Mouse (Mus musculus) adrenal gland, postnatal 36 days (tissue): ENCODE measurements around the gene Gm17581. TPM values are rescaled to one million over a fixed set of nuclear protein-coding genes. Genes with fewer than 3 reads are reported as not detected.

Experiments used
- DNase-seq, 2 experiments: peaks; one replicate each; pipeline ENCODE4 v3.0.0; 2021; ENCODE audit warnings: mixed read lengths in 1 of 2
- total RNA-seq, 2 experiments: library from RNA; stranded (reverse); gene quantifications; 2 replicates each; pipeline ENCODE4 v1.2.3; 2021

Gm17581 gene
- total RNA-seq, 2 experiments from 2014 or later: not detected

GRCm38 (mm10) chr2:155691336-155691722 is 44.3 kb downstream of the Gm17581 start:
- DNase-seq: no peak

- DNase-seq: no peak
These were observed 46.5 kb downstream of the Gm17581 start for GRCm38 (mm10) chr2:155689211-155689610.

GRCm38 (mm10) chr2:155687746-155688145 is 47.9 kb downstream of the Gm17581 start:
- DNase-seq: no peak

- DNase-seq: no peak
These were observed 49.1 kb downstream of the Gm17581 start for GRCm38 (mm10) chr2:155686572-155686971.

Other genes starting within 250 kb of the Gm17581 start
- gene Acss2, start 217.9 kb downstream of the Gm17581 start, total RNA-seq: 100 to 1,000 TPM in 1 of 2 experiments, 10 to 100 TPM in 1; 80.9 to 128 TPM
- gene Ggt7, start 217.6 kb downstream of the Gm17581 start, total RNA-seq: 1 to 10 TPM; 2.3 to 5.1 TPM
- 10 to 100 TPM; 54.2 to 74.3 TPM for gene Gss, start 143.1 kb downstream of the Gm17581 start, total RNA-seq
- gene Myh7b, start 124.7 kb downstream of the Gm17581 start, total RNA-seq: under 1 TPM; 0.03 to 0.07 TPM
- gene Trpc4ap, start 43.5 kb downstream of the Gm17581 start, total RNA-seq: 100 to 1,000 TPM; 130 to 146 TPM
- 10 to 100 TPM; 42.3 to 46.9 TPM for gene Edem2, start 6.4 kb downstream of the Gm17581 start, total RNA-seq
- gene Procr, start 15.3 kb upstream of the Gm17581 start, total RNA-seq: 10 to 100 TPM; 27.0 to 72.3 TPM
- 1 to 10 TPM; 1.4 to 1.7 TPM for gene Mmp24, start 39.5 kb upstream of the Gm17581 start, total RNA-seq
- gene BC029722, start 83.6 kb upstream of the Gm17581 start, total RNA-seq: 100 to 1,000 TPM; 185 to 198 TPM
- 100 to 1,000 TPM; 158 to 163 TPM for gene Eif6, start 91.1 kb upstream of the Gm17581 start, total RNA-seq
- gene Fam83c, start 99.0 kb upstream of the Gm17581 start, total RNA-seq: not detected
- 100 to 1,000 TPM; 103 to 126 TPM for gene Uqcc1, start 194.4 kb upstream of the Gm17581 start, total RNA-seq
- gene Gm15557, start 204.9 kb upstream of the Gm17581 start, total RNA-seq: not detected
- gene Gdf5, start 209.5 kb upstream of the Gm17581 start, total RNA-seq: under 1 TPM; 0.56 to 0.89 TPM
- 10 to 100 TPM; 11.5 to 11.9 TPM for gene Cep250, start 220.6 kb upstream of the Gm17581 start, total RNA-seq